Mouse (Mus musculus): ENCODE results near the gene Cd86. TPM values are rescaled to one million over a fixed set of nuclear protein-coding genes. Genes with fewer than 3 reads are reported as not detected.

The Cd86 gene
- polyA plus RNA-seq, 1 experiment = 15.3 TPM

DNA sequence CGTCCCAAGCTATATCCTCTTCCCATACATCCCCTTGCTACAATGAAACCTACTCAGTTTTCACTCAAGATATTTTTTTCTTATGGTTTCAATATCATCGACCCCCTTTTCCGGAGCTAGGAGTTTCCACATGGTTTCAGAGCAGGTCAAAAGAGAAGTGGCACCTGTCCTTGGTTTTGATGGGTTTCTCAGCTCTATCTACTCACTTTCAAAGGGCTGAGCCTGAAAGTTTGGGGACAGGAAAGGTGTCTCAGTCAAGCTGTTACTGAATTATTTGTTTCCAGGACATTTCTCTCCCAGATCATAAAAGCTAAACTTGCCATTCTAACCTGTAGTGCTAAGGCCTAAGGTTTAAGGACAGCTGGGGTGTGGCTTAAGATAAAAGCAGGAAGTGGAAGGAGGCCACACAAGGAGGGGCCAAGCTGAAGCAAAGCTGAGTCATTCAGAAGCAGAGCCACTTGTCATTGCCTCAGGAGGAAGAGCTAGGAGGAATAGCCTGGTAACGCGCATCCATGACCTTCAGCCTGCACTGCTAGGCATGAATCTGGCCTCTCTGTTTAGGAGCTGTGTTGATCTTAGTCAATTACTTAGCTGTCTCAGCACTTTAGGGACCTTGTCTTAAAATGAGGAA, 39.2 kb downstream of the Cd86 start:
- Histone ChIP-seq H3K4me1 (ENCODE audit: control insufficient read depth, insufficient read depth, insufficient read length) (peaks cover 6% of the 10 kb centered on the region; the same call in 1 of the 2 replicates), H3K36me3 (ENCODE audit: control insufficient read depth, insufficient read depth, low read length) (no peaks in the 10 kb centered on the region), H3K4me3 (ENCODE audit: extremely low read depth, insufficient read depth, insufficient read length) (no peak overlapping the region), H3K27ac (ENCODE audit: insufficient read depth, low read length) (no peak overlapping the region), H3K27me3 (ENCODE audit: control insufficient read depth, insufficient read depth, low read length) (no peaks in the 10 kb centered on the region)
- DNase-seq (ENCODE audit: low read depth in 1 of 2, low spot score in 2 of 2) = peak; percentile 18 to 22
- TF ChIP-seq POLR2A (IDR thresholded peaks at IDR 0.05; ENCODE audit: low read depth, low read length) = no peak
- no peak for TF ChIP-seq CTCF (IDR thresholded peaks at IDR 0.05; ENCODE audit: extremely low read depth, insufficient read depth, insufficient read length, insufficient replicate concordance)
- 51% methylated on average over 5 of the region's 5 CpGs for WGBS

DNA sequence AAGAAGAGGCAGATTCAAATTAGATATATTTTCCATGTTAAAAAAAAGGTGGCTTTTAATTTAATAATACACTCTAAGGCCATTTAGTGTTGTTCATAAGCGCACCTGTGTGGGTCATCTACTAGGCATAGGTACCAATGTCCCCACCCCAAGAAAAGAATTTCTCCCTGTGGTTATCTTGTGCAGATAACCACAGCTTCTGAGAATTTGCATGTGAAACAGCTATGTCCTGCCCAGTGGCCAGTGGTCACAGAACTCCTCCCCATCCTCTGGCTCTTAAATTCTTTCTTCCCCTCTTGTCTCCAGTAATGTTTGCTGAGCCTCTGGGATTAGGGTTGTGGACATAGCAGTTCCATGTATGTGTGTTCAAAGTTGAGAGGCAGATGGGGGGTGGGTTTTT, 40.0 kb downstream of the Cd86 start:
- Histone ChIP-seq H3K27me3 (ENCODE audit: control insufficient read depth, insufficient read depth, low read length) (no peaks in the 10 kb centered on the region), H3K4me1 (ENCODE audit: control insufficient read depth, insufficient read depth, insufficient read length) (peaks cover 6% of the 10 kb centered on the region; the same call in 1 of the 2 replicates), H3K36me3 (ENCODE audit: control insufficient read depth, insufficient read depth, low read length) (no peaks in the 10 kb centered on the region), H3K27ac (ENCODE audit: insufficient read depth, low read length) (no peak overlapping the region), H3K4me3 (ENCODE audit: extremely low read depth, insufficient read depth, insufficient read length) (no peak overlapping the region)
- no peak for TF ChIP-seq CTCF (IDR thresholded peaks at IDR 0.05; ENCODE audit: extremely low read depth, insufficient read depth, insufficient read length, insufficient replicate concordance)
- no peak for TF ChIP-seq POLR2A (IDR thresholded peaks at IDR 0.05; ENCODE audit: low read depth, low read length)
- WGBS = 100% methylated on average over 1 of the region's 1 CpGs
- DNase-seq (ENCODE audit: low read depth in 1 of 2, low spot score in 2 of 2) = no peak

DNA sequence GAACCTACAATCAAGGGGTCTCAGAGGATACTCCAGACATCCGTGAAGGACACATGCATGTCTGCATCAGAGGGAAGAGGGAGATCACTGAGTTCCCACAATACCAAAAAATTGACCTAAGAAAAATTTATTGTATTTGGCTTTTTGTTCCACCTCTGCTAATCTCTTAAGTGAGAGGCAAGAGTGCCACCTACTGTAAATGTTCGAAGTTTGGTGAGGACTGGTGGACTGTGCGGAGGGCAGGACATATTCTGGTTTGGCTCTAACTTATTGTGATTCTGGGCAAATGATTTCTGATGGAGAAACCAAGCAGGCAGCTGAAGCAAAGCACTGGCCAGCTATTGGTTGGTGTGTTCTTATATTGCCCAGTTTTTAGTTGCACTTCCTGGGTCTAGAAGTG, 43.6 kb downstream of the Cd86 start:
- TF ChIP-seq POLR2A (IDR thresholded peaks at IDR 0.05; ENCODE audit: low read depth, low read length) = no peak
- no peak for TF ChIP-seq CTCF (IDR thresholded peaks at IDR 0.05; ENCODE audit: extremely low read depth, insufficient read depth, insufficient read length, insufficient replicate concordance)
- no peaks in the 10 kb centered on the region; the same call in 1 of the 2 replicates for H3K36me3 ChIP-seq (ENCODE audit: control insufficient read depth, insufficient read depth, low read length)
- no peak overlapping the region for H3K4me3 ChIP-seq (ENCODE audit: extremely low read depth, insufficient read depth, insufficient read length)
- WGBS = 69% methylated on average over 3 of the region's 3 CpGs
- H3K27ac ChIP-seq (ENCODE audit: insufficient read depth, low read length) = no peak overlapping the region
- H3K4me1 ChIP-seq (ENCODE audit: control insufficient read depth, insufficient read depth, insufficient read length) = peaks cover 5% of the 10 kb centered on the region; the same call in 1 of the 2 replicates
- no peaks in the 10 kb centered on the region for H3K27me3 ChIP-seq (ENCODE audit: control insufficient read depth, insufficient read depth, low read length)
- DNase-seq (ENCODE audit: low read depth in 1 of 2, low spot score in 2 of 2) = no peak

DNA sequence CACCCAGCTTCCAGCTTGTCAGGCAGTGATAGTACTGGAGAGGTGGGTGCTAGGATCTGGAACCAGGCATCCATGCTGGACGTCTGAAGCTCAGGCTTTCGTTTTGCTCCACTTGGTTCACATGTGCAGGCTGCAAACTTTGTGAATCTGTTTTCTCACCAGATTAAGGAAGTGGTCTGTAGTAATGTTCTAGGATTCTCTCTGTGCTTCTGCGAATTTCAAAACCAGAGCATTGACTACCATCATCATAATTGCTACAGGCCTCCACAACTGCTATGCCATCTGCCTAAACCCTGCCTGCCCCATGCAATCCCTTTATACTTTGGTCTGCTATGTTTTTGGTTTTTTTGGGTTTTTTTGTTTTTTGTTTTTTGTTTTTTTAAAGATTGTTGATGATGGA, 44.8 kb downstream of the Cd86 start:
- Histone ChIP-seq H3K4me1 (ENCODE audit: control insufficient read depth, insufficient read depth, insufficient read length) (no peaks in the 10 kb centered on the region), H3K27me3 (ENCODE audit: control insufficient read depth, insufficient read depth, low read length) (no peaks in the 10 kb centered on the region), H3K4me3 (ENCODE audit: extremely low read depth, insufficient read depth, insufficient read length) (no peak overlapping the region), H3K36me3 (ENCODE audit: control insufficient read depth, insufficient read depth, low read length) (no peaks in the 10 kb centered on the region; the same call in 1 of the 2 replicates), H3K27ac (ENCODE audit: insufficient read depth, low read length) (no peak overlapping the region)
- WGBS = 37% methylated on average over 3 of the region's 3 CpGs
- TF ChIP-seq CTCF (IDR thresholded peaks at IDR 0.05; ENCODE audit: extremely low read depth, insufficient read depth, insufficient read length, insufficient replicate concordance) (no peak), POLR2A (IDR thresholded peaks at IDR 0.05; ENCODE audit: low read depth, low read length) (no peak)
- no peak for DNase-seq (ENCODE audit: low read depth in 1 of 2, low spot score in 2 of 2)

DNA sequence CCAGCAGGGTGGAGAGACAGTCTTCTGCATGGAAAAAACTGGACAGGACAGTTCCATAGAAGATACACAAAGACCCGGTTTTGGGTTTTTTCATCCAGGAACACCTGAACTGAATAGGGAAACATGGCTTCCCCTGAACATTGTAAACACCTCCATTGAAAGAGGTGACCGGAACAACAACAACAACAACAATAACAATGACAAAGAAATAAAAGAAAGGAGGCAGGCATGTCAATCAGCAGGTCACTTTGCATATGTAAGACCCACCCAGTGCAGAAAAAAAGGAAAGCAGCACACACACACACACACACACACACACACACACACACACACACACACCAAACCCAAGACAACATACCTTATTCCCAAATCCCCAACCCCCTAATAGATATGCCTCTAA, 52.2 kb downstream of the Cd86 start:
- 83% methylated on average over 2 of the region's 2 CpGs for WGBS
- H3K27ac ChIP-seq (ENCODE audit: insufficient read depth, low read length) = no peak overlapping the region

GRCm38 (mm10) chr16:36602632-36603031, 63.2 kb downstream of the Cd86 start:
- H3K27me3 ChIP-seq (ENCODE audit: control insufficient read depth, insufficient read depth, low read length) = no peaks in the 10 kb centered on the region
- no peak overlapping the region for H3K4me3 ChIP-seq (ENCODE audit: extremely low read depth, insufficient read depth, insufficient read length)
- peaks cover 3% of the 10 kb centered on the region; the same call in 1 of the 2 replicates for H3K4me1 ChIP-seq (ENCODE audit: control insufficient read depth, insufficient read depth, insufficient read length)
- 62% methylated on average over 3 of the region's 3 CpGs for WGBS
- no peak overlapping the region for H3K27ac ChIP-seq (ENCODE audit: insufficient read depth, low read length)
- DNase-seq (ENCODE audit: low read depth in 1 of 2, low spot score in 2 of 2) = no peak
- TF ChIP-seq CTCF (IDR thresholded peaks at IDR 0.05; ENCODE audit: extremely low read depth, insufficient read depth, insufficient read length, insufficient replicate concordance) (no peak), POLR2A (IDR thresholded peaks at IDR 0.05; ENCODE audit: low read depth, low read length) (no peak)
- H3K36me3 ChIP-seq (ENCODE audit: control insufficient read depth, insufficient read depth, low read length) = no peaks in the 10 kb centered on the region; the same call in 1 of the 2 replicates

More for the DNA sequence above, 52.2 kb downstream of the Cd86 start:
- no peak overlapping the region for H3K4me3 ChIP-seq (ENCODE audit: extremely low read depth, insufficient read depth, insufficient read length)
- TF ChIP-seq CTCF (IDR thresholded peaks at IDR 0.05; ENCODE audit: extremely low read depth, insufficient read depth, insufficient read length, insufficient replicate concordance) = no peak
- TF ChIP-seq POLR2A (IDR thresholded peaks at IDR 0.05; ENCODE audit: low read depth, low read length) = no peak
- H3K27me3 ChIP-seq (ENCODE audit: control insufficient read depth, insufficient read depth, low read length) = no peaks in the 10 kb centered on the region
- no peaks in the 10 kb centered on the region for H3K4me1 ChIP-seq (ENCODE audit: control insufficient read depth, insufficient read depth, insufficient read length)
- DNase-seq (ENCODE audit: low read depth in 1 of 2, low spot score in 2 of 2) = no peak
- H3K36me3 ChIP-seq (ENCODE audit: control insufficient read depth, insufficient read depth, low read length) = no peaks in the 10 kb centered on the region; the same call in 1 of the 2 replicates

DNA sequence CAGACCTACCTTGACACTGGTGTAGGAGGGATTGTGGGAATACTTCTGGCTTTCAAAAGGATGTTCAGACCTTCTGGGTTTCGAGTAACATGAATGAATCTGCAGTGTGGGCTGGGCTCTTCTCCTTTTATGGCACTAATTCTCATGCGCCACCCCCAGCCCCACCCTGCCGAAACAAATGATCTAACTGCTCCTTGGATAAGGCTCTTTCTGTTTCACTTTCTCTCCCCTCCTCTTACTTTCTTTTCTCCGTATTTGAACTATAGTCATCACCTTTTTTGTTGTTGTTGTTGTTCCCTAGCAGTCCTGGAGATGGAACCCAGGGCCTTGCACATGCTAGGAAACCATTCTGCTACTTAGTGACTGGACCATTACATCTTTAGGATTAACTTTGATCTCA, 67.6 kb downstream of the Cd86 start:
- Histone ChIP-seq H3K36me3 (ENCODE audit: control insufficient read depth, insufficient read depth, low read length) (no peaks in the 10 kb centered on the region), H3K27ac (ENCODE audit: insufficient read depth, low read length) (no peak overlapping the region), H3K4me3 (ENCODE audit: extremely low read depth, insufficient read depth, insufficient read length) (peak overlapping the region; percentile 9), H3K4me1 (ENCODE audit: control insufficient read depth, insufficient read depth, insufficient read length) (peaks cover 3% of the 10 kb centered on the region; the same call in 1 of the 2 replicates), H3K27me3 (ENCODE audit: control insufficient read depth, insufficient read depth, low read length) (no peaks in the 10 kb centered on the region)
- WGBS = 18% methylated on average over 4 of the region's 4 CpGs
- TF ChIP-seq CTCF (IDR thresholded peaks at IDR 0.05; ENCODE audit: extremely low read depth, insufficient read depth, insufficient read length, insufficient replicate concordance) = no peak
- TF ChIP-seq POLR2A (IDR thresholded peaks at IDR 0.05; ENCODE audit: low read depth, low read length) = no peak
- peak in 1 of 2 experiments; percentile 29 for DNase-seq (ENCODE audit: low read depth in 1 of 2, low spot score in 2 of 2)

All from spleen, adult 2 months (tissue).